Comparison of ENCODE assay signal across 7 mouse cellular contexts in the genomic region with DNA sequence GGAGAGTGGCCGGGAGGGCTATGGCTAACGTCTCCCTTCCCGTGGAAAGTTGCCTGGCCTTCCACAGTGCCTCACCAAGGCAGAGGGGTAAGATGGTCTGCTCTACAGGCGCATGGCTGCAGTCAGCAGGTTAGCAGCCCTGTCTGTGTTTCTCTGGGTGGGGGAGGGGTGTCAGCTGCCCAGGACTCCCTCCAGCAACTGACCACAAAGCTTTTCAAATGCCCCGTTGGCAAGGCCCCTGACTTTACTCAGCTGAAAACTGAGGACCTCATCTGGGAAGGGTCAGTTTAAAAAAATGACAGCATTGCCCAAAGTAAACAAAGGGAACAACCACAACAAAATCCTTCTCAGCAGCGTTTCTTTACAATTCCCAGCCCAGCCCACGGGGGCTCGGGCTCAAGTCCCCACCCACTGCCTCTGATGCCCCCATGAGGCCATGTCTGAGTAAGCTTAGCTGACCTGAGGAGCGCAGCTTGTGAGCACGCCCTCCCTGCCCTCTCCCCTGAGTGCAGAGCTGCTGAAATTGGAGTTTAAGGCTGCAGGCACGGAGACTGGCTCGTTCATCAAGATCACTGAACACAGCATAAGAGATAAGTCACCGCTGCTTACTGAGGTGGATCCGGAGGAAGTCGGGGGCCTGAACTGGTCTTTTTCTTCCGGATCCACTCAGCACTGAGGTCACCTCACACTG. TPM values are rescaled to one million over a fixed set of nuclear protein-coding genes. Genes with fewer than 3 reads are reported as not detected.
DNase-seq lines count a peak whose midpoint lies in the region; ATAC-seq and TF ChIP-seq lines count a peak whose summit lies in the region.

No protein-coding gene starts in this region.

- H3K27me3 ChIP-seq in ES-Bruce4 (ENCODE audit: control insufficient read depth, insufficient read depth, low read length, poor library complexity, severe bottlenecking): no peaks in the 10 kb centered on the region
- H3K27me3 ChIP-seq in hindbrain, postnatal 0 days (ENCODE audit: insufficient read depth, low read length): no peaks in the 10 kb centered on the region
- H3K27me3 ChIP-seq in liver, embryonic 15.5 days: no peaks in the 10 kb centered on the region
- H3K27me3 ChIP-seq in neural tube, embryonic 12.5 days (replicated peaks): no peaks in the 10 kb centered on the region

- H3K4me1 ChIP-seq in ES-Bruce4 (ENCODE audit: control insufficient read depth, insufficient read depth, low read length): no peaks in the 10 kb centered on the region
- H3K4me1 ChIP-seq in hindbrain, postnatal 0 days (ENCODE audit: insufficient read depth, low read length): peaks cover 26% of the 10 kb centered on the region
- H3K4me1 ChIP-seq in liver, embryonic 15.5 days (replicated peaks): peaks cover 63% of the 10 kb centered on the region
- H3K4me1 ChIP-seq in neural tube, embryonic 12.5 days: peaks cover 41% of the 10 kb centered on the region

- TF ChIP-seq EP300 in ES-Bruce4 (IDR thresholded peaks at IDR 0.05; ENCODE audit: insufficient read depth, low read depth, low read length): no peak

- 8% methylated on average over 16 of the region's 16 CpGs for WGBS in hindbrain, postnatal 0 days
- WGBS in liver, embryonic 15.5 days (ENCODE audit: insufficient replicate concordance): 3% methylated on average over 16 of the region's 16 CpGs
- 7% methylated on average over 16 of the region's 16 CpGs for WGBS in neural tube, embryonic 12.5 days

- DNase-seq in R1 (ENCODE audit: low read depth, low spot score): peak; percentile 41
- DNase-seq in gastrocnemius, adult 18-20 months (ENCODE audit: low spot score): peak; percentile 29
- peak; percentile 52 for DNase-seq in hindbrain, postnatal 0 days (ENCODE audit: low spot score)
- DNase-seq in urinary bladder, adult 2 months (ENCODE audit: low spot score): no peak

- peak; percentile 46; the same call in 1 of the 2 replicates for ATAC-seq in hindbrain, postnatal 0 days
- peak; percentile 46; the same call in 1 of the 2 replicates for ATAC-seq in liver, embryonic 15.5 days (ENCODE audit: insufficient read depth)
- 0 out of 2 replicates have a peak, but pooled peaks have one; percentile 30 for ATAC-seq in neural tube, embryonic 12.5 days (ENCODE audit: low FRiP score, low read depth)

- TF ChIP-seq CTCF in ES-Bruce4 (IDR thresholded peaks at IDR 0.05; ENCODE audit: low read depth, low read length): peak; percentile 6
- peak; percentile 32; the same call in 1 of the 2 replicates for TF ChIP-seq CTCF in hindbrain, postnatal 0 days (IDR thresholded peaks at IDR 0.05; ENCODE audit: low read depth)

- H3K4me2 ChIP-seq in hindbrain, postnatal 0 days (ENCODE audit: low read depth, low read length): peak overlapping the region; percentile 41
- peak overlapping the region; percentile 63 for H3K4me2 ChIP-seq in liver, embryonic 15.5 days
- peak overlapping the region; percentile 40 for H3K4me2 ChIP-seq in neural tube, embryonic 12.5 days (replicated peaks)

- no peaks in the 10 kb centered on the region for H3K36me3 ChIP-seq in ES-Bruce4 (ENCODE audit: control insufficient read depth, insufficient read depth, low read length, poor library complexity, severe bottlenecking)
- H3K36me3 ChIP-seq in hindbrain, postnatal 0 days (ENCODE audit: insufficient read depth, low read length): no peaks in the 10 kb centered on the region
- H3K36me3 ChIP-seq in liver, embryonic 15.5 days (replicated peaks): no peaks in the 10 kb centered on the region
- H3K36me3 ChIP-seq in neural tube, embryonic 12.5 days: no peaks in the 10 kb centered on the region

- no peak overlapping the region for H3K9ac ChIP-seq in ES-Bruce4 (ENCODE audit: low read depth, poor library complexity, severe bottlenecking)
- H3K9ac ChIP-seq in hindbrain, postnatal 0 days (replicated peaks; ENCODE audit: low read length): peak overlapping the region; percentile 13; the same call in 1 of the 2 replicates
- peak overlapping the region; percentile 33 for H3K9ac ChIP-seq in liver, embryonic 15.5 days
- H3K9ac ChIP-seq in neural tube, embryonic 12.5 days: peak overlapping the region; percentile 33

- H3K4me3 ChIP-seq in ES-Bruce4 (ENCODE audit: low read depth, low read length): no peak overlapping the region
- peak overlapping the region; percentile 10; the same call in 1 of the 2 replicates for H3K4me3 ChIP-seq in hindbrain, postnatal 0 days (ENCODE audit: low read length)
- H3K4me3 ChIP-seq in liver, embryonic 15.5 days (replicated peaks): peak overlapping the region; percentile 24; the same call in 1 of the 2 replicates
- no peak overlapping the region for H3K4me3 ChIP-seq in neural tube, embryonic 12.5 days

- TF ChIP-seq POLR2A in ES-Bruce4 (IDR thresholded peaks at IDR 0.05; ENCODE audit: insufficient read depth, low read length): no peak

- peaks cover 4% of the 10 kb centered on the region; the same call in 1 of the 2 replicates for H3K9me3 ChIP-seq in ES-Bruce4 (replicated peaks; ENCODE audit: control insufficient read depth, insufficient read depth, low read length, poor library complexity, severe bottlenecking)
- no peaks in the 10 kb centered on the region for H3K9me3 ChIP-seq in hindbrain, postnatal 0 days (ENCODE audit: low read length)
- H3K9me3 ChIP-seq in liver, embryonic 15.5 days (replicated peaks): no peaks in the 10 kb centered on the region
- no peaks in the 10 kb centered on the region for H3K9me3 ChIP-seq in neural tube, embryonic 12.5 days

- H3K27ac ChIP-seq in ES-Bruce4 (ENCODE audit: insufficient read depth, low read length): no peak overlapping the region
- peak overlapping the region; percentile 69; the same call in 1 of the 2 replicates for H3K27ac ChIP-seq in hindbrain, postnatal 0 days
- H3K27ac ChIP-seq in liver, embryonic 15.5 days (replicated peaks): peak overlapping the region; percentile 48
- no peak overlapping the region for H3K27ac ChIP-seq in neural tube, embryonic 12.5 days

RNA-seq across cellular contexts. Expression of gene Sec22b, which starts 41.4 kb away (rescaled TPM):
- 76.9 and 78.9 TPM in 2 replicates for polyA plus RNA-seq in ES-Bruce4 (2011; ENCODE audit: insufficient read depth, insufficient read length, low read depth, missing spikeins)
- 10 to 100 TPM; 25.7 to 28.8 TPM for total RNA-seq in gastrocnemius, adult 18-20 months (2021)
- total RNA-seq in hindbrain, postnatal 0 days (2014; rRNA removed): 50.9 and 54.6 TPM in 2 replicates
- polyA plus RNA-seq in hindbrain, postnatal 0 days (2015; fragmentation: Nextera tagmentation; extraction: Ambion mirVana): 94.7 and 95.1 TPM in 2 replicates
- polyA plus RNA-seq in liver, embryonic 15.5 days (2015; fragmentation: Nextera tagmentation; extraction: Ambion mirVana): 57.9 and 61.2 TPM in 2 replicates
- polyA plus RNA-seq in neural tube, embryonic 12.5 days (2016; fragmentation: Nextera tagmentation; extraction: Ambion mirVana): 106 and 109 TPM in 2 replicates
- 75.0 and 84.5 TPM in 2 replicates for polyA plus RNA-seq in urinary bladder, adult 2 months (2012; rRNA removed)

RNA-seq across cellular contexts. Expression of gene Pde4dip, which starts 53.9 kb away (rescaled TPM):
- 13.5 and 16.8 TPM in 2 replicates for polyA plus RNA-seq in ES-Bruce4 (2011; ENCODE audit: insufficient read depth, insufficient read length, low read depth, missing spikeins)
- total RNA-seq in gastrocnemius, adult 18-20 months (2021): 1,000 to 10,000 TPM; 2,910 to 3,459 TPM
- 79.6 TPM in 2 replicates for total RNA-seq in hindbrain, postnatal 0 days (2014; rRNA removed)
- polyA plus RNA-seq in hindbrain, postnatal 0 days (2015; fragmentation: Nextera tagmentation; extraction: Ambion mirVana): 44.4 and 48.1 TPM in 2 replicates
- 9.6 and 10.3 TPM in 2 replicates for polyA plus RNA-seq in liver, embryonic 15.5 days (2015; fragmentation: Nextera tagmentation; extraction: Ambion mirVana)
- 51.1 and 60.1 TPM in 2 replicates for polyA plus RNA-seq in neural tube, embryonic 12.5 days (2016; fragmentation: Nextera tagmentation; extraction: Ambion mirVana)
- 31.3 and 41.1 TPM in 2 replicates for polyA plus RNA-seq in urinary bladder, adult 2 months (2012; rRNA removed)

Comparison
In these comparisons a context has a peak if more than half of its experiments do, and no peak if none do; other contexts are left out.
1. H3K27ac ChIP-seq: peak in hindbrain, postnatal 0 days (single experiment) and liver, embryonic 15.5 days (single experiment); none in ES-Bruce4 (single experiment) and neural tube, embryonic 12.5 days (single experiment).
2. H3K4me3 ChIP-seq: peak in hindbrain, postnatal 0 days (single experiment) and liver, embryonic 15.5 days (single experiment); none in ES-Bruce4 (single experiment) and neural tube, embryonic 12.5 days (single experiment).
3. Peak in every context shown above with its lines, with median percentiles within 50 percentile points of each other: ATAC-seq and H3K4me2 ChIP-seq.